Mouse (Mus musculus): Measurements from ENCODE around the gene Fdx1l. TPM values are rescaled to one million over a fixed set of nuclear protein-coding genes. Genes with fewer than 3 reads are reported as not detected.
A peak's percentile ranks its signal among the peaks of the same experiment; 100 is the strongest.

The Fdx1l gene
- polyA plus RNA-seq (2015; fragmentation: Nextera tagmentation; extraction: Ambion mirVana), result 44.1 and 46.5 TPM in 2 replicates

DNA sequence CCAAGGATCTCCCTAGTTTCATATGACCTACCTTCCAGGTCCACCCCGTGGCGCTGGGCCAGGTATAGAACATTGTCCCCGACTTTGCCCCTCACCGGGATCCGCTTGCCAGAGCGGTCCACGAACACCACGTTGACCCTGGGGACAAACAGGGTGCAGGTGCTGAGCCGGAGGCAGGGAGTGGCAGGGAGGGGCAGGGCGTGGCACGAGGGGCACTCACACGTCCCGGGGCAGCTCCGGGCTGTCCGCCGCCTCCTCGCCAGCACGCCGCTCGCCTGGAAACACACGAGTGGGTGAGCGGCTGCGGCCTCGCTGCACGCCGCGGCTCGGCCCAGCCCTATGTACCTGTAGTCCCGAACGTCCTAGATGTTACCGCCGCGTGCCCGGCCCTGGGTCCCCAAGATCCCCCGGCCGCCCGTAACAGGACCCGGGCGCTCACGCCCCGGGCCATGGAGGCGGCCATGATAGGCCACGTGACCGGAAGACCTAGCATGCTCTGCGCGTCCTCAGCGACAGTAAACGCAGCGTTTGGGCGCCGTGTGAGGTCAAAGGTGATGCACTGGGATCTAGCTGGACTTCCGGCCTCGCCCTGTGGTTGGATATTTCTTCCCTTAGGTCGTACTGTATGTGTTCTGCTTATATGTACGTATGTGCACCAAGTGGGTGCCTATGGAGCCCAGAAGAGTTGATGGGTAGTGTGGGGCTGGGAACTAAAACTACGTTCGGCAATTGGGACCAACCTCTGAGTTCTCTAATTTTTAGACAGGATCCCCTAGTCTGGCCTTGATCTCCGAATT lies at the start of gene Fdx1l, which contains the start of gene Gm49373:
Fdx1l (minus strand) TSS at position 571 of the 797 bp plus-strand sequence.
Gm49373 (minus strand) TSS at position 53 of the 797 bp plus-strand sequence.
- WGBS, result 2% methylated on average over 58 of the region's 58 CpGs

GRCm38 (mm10) chr9:21121483-21121882 lies 48.1 kb upstream of the Fdx1l start:
- H3K9me3 ChIP-seq (ENCODE audit: control insufficient read depth, low read length), result no peaks in the 10 kb centered on the region
- no peaks in the 10 kb centered on the region for H3K4me1 ChIP-seq (replicated peaks; ENCODE audit: control insufficient read depth, insufficient read depth, low read length)
- H3K27me3 ChIP-seq (ENCODE audit: control insufficient read depth, insufficient read depth, low read depth, low read length), result no peaks in the 10 kb centered on the region
- H3K36me3 ChIP-seq (ENCODE audit: control insufficient read depth, insufficient read depth, low read length), result peaks cover 5% of the 10 kb centered on the region; the same call in 1 of the 2 replicates
- H3K4me2 ChIP-seq (ENCODE audit: low read depth, low read length), result no peak overlapping the region
- ATAC-seq (ENCODE audit: low read depth), result no peak
- 84% methylated on average over 16 of the region's 16 CpGs for WGBS
- no peak overlapping the region for H3K27ac ChIP-seq (ENCODE audit: low read length)
- no peak overlapping the region for H3K9ac ChIP-seq (ENCODE audit: low read length)
- no peak overlapping the region for H3K4me3 ChIP-seq (ENCODE audit: low read length)

More for the DNA sequence above, at the start of gene Fdx1l, which contains the start of gene Gm49373:
- Histone ChIP-seq H3K36me3 (ENCODE audit: control insufficient read depth, insufficient read depth, low read length) (peaks cover 28% of the 10 kb centered on the region), H3K4me1 (replicated peaks; ENCODE audit: control insufficient read depth, insufficient read depth, low read length) (peaks cover 7% of the 10 kb centered on the region), H3K9ac (ENCODE audit: low read length) (peak within 1 kb of the TSS; percentile 78), H3K27me3 (ENCODE audit: control insufficient read depth, insufficient read depth, low read depth, low read length) (no peaks in the 10 kb centered on the region), H3K27ac (ENCODE audit: low read length) (peak within 1 kb of the TSS; percentile 62), H3K4me2 (ENCODE audit: low read depth, low read length) (peak within 1 kb of the TSS; percentile 78), H3K9me3 (ENCODE audit: control insufficient read depth, low read length) (no peaks in the 10 kb centered on the region), H3K4me3 (ENCODE audit: low read length) (peak within 1 kb of the TSS; percentile 68)
- ATAC-seq (ENCODE audit: low read depth), result peak; percentile 95

DNA sequence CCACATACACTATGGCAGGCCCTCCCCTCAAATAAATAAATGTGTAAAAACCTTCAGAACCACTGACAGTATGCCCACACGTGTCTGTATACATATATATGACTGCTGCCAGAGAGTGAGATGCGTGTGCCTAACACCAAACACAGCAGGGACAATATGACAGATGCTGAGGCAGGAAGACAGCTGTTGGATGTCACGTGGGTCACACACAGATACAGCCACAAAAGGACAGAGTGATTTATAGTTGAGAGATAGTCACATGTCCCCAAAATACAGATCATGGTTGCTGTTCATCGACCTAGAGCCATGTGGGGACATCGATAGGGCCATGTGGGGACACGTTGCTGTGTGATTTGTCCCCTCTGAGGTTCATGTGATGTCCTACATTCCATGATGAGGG lies 43.7 kb upstream of the Fdx1l start:
- no peaks in the 10 kb centered on the region; the same call in 1 of the 2 replicates for H3K36me3 ChIP-seq (ENCODE audit: control insufficient read depth, insufficient read depth, low read length)
- H3K4me3 ChIP-seq (ENCODE audit: low read length), result no peak overlapping the region
- H3K27ac ChIP-seq (ENCODE audit: low read length), result no peak overlapping the region
- no peak overlapping the region for H3K9ac ChIP-seq (ENCODE audit: low read length)
- 66% methylated on average over 6 of the region's 6 CpGs for WGBS
- no peak overlapping the region for H3K4me2 ChIP-seq (ENCODE audit: low read depth, low read length)
- H3K9me3 ChIP-seq (ENCODE audit: control insufficient read depth, low read length), result no peaks in the 10 kb centered on the region
- no peaks in the 10 kb centered on the region for H3K27me3 ChIP-seq (ENCODE audit: control insufficient read depth, insufficient read depth, low read depth, low read length)
- no peak for ATAC-seq (ENCODE audit: low read depth)
- no peaks in the 10 kb centered on the region for H3K4me1 ChIP-seq (replicated peaks; ENCODE audit: control insufficient read depth, insufficient read depth, low read length)

- Histone ChIP-seq H3K9me3 (ENCODE audit: control insufficient read depth, low read length) (no peaks in the 10 kb centered on the region), H3K4me3 (ENCODE audit: low read length) (no peak overlapping the region), H3K27ac (ENCODE audit: low read length) (no peak overlapping the region), H3K4me1 (replicated peaks; ENCODE audit: control insufficient read depth, insufficient read depth, low read length) (no peaks in the 10 kb centered on the region), H3K4me2 (ENCODE audit: low read depth, low read length) (no peak overlapping the region), H3K36me3 (ENCODE audit: control insufficient read depth, insufficient read depth, low read length) (no peaks in the 10 kb centered on the region; the same call in 1 of the 2 replicates), H3K27me3 (ENCODE audit: control insufficient read depth, insufficient read depth, low read depth, low read length) (no peaks in the 10 kb centered on the region), H3K9ac (ENCODE audit: low read length) (no peak overlapping the region)
- no peak for ATAC-seq (ENCODE audit: low read depth)
- 74% methylated on average over 8 of the region's 8 CpGs for WGBS
These were observed 41.7 kb upstream of the Fdx1l start for GRCm38 (mm10) chr9:21115105-21115504.

- H3K9me3 ChIP-seq (ENCODE audit: control insufficient read depth, low read length), result no peaks in the 10 kb centered on the region
These were observed 40.8 kb upstream of the Fdx1l start for GRCm38 (mm10) chr9:21114190-21114589.

DNA sequence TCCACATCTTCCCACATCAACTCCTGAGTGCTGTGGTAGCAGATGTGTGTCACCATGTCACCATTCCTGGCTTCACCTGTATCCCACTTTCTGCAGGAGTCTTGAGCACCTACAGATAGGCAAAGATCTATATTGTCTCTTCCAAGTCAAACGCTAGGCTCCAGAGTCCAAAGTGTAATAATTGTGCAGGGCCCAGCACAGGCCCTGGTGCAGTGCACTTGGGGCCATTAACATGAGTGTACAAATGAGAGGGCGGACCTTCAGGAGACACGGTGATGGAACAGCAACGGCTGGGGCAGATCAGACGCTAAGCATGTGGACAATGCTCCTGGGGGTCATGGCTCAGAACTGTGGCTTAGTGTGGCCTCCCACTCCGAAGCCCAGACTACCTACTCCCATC lies 40.3 kb upstream of the Fdx1l start:
- Histone ChIP-seq H3K9me3 (ENCODE audit: control insufficient read depth, low read length) (no peaks in the 10 kb centered on the region), H3K27me3 (ENCODE audit: control insufficient read depth, insufficient read depth, low read depth, low read length) (no peaks in the 10 kb centered on the region), H3K27ac (ENCODE audit: low read length) (no peak overlapping the region), H3K4me2 (ENCODE audit: low read depth, low read length) (no peak overlapping the region), H3K4me1 (replicated peaks; ENCODE audit: control insufficient read depth, insufficient read depth, low read length) (no peaks in the 10 kb centered on the region), H3K9ac (ENCODE audit: low read length) (no peak overlapping the region), H3K4me3 (ENCODE audit: low read length) (no peak overlapping the region), H3K36me3 (ENCODE audit: control insufficient read depth, insufficient read depth, low read length) (no peaks in the 10 kb centered on the region; the same call in 1 of the 2 replicates)
- WGBS, result 81% methylated on average over 6 of the region's 6 CpGs
- no peak for ATAC-seq (ENCODE audit: low read depth)

More at GRCm38 (mm10) chr9:21114190-21114589, 40.8 kb upstream of the Fdx1l start:
- 78% methylated on average over 7 of the region's 7 CpGs for WGBS
- Histone ChIP-seq H3K4me2 (ENCODE audit: low read depth, low read length) (no peak overlapping the region), H3K9ac (ENCODE audit: low read length) (no peak overlapping the region), H3K36me3 (ENCODE audit: control insufficient read depth, insufficient read depth, low read length) (no peaks in the 10 kb centered on the region; the same call in 1 of the 2 replicates), H3K27ac (ENCODE audit: low read length) (no peak overlapping the region), H3K4me1 (replicated peaks; ENCODE audit: control insufficient read depth, insufficient read depth, low read length) (no peaks in the 10 kb centered on the region), H3K4me3 (ENCODE audit: low read length) (no peak overlapping the region), H3K27me3 (ENCODE audit: control insufficient read depth, insufficient read depth, low read depth, low read length) (no peaks in the 10 kb centered on the region)
- ATAC-seq (ENCODE audit: low read depth), result 0 out of 2 replicates have a peak, but pooled peaks have one; percentile 15

GRCm38 (mm10) chr9:21107607-21108237 lies 34.3 kb upstream of the Fdx1l start:
- ATAC-seq (ENCODE audit: low read depth), result no peak
- 46% methylated on average over 23 of the region's 23 CpGs for WGBS

DNA sequence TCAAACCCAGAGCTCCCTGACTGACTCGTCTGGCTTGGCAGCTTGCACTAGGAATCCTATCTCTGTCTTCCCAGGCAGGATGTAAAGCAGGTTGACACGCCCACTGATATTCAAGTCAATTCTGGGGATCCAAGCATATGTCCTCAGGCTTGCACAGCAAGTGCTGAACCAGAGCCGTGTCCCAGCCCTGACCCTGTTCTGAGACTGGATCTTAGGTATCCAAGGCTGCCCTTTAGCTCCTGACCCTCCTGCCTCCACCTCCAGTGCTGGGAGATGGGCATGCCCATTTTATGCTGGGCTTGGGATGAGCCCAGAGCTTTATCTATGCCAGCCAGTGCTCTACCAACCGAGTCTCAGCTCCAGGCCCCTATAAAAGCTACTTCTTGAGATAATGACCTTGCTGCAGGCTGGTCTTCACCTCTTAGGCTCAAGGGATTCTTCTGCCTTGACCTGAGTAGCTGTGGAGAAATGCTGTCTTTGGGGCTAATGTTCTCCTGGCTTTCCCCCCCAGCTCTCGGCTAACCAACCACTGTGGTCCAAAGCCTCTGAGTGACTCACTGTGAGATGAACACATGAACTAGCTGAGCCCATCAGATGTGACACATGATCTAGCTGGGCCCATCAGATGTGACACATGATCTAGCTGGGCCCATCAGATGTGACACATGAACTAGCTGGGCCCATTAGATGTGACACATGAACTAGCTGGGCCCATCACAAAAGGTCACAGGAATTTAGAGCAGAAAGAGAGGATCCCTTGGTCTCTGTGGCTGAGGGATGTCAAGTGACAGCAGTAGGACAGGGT lies 32.5 kb upstream of the Fdx1l start:
- Histone ChIP-seq H3K4me1 (replicated peaks; ENCODE audit: control insufficient read depth, insufficient read depth, low read length) (no peaks in the 10 kb centered on the region), H3K27ac (ENCODE audit: low read length) (no peak overlapping the region), H3K9ac (ENCODE audit: low read length) (no peak overlapping the region), H3K27me3 (ENCODE audit: control insufficient read depth, insufficient read depth, low read depth, low read length) (no peaks in the 10 kb centered on the region), H3K4me2 (ENCODE audit: low read depth, low read length) (no peak overlapping the region), H3K4me3 (ENCODE audit: low read length) (no peak overlapping the region), H3K9me3 (ENCODE audit: control insufficient read depth, low read length) (no peaks in the 10 kb centered on the region), H3K36me3 (ENCODE audit: control insufficient read depth, insufficient read depth, low read length) (no peaks in the 10 kb centered on the region)
- WGBS, result 66% methylated on average over 5 of the region's 5 CpGs
- ATAC-seq (ENCODE audit: low read depth), result no peak

More at GRCm38 (mm10) chr9:21107607-21108237, 34.3 kb upstream of the Fdx1l start:
- H3K4me1 ChIP-seq (replicated peaks; ENCODE audit: control insufficient read depth, insufficient read depth, low read length), result no peaks in the 10 kb centered on the region
- H3K27me3 ChIP-seq (ENCODE audit: control insufficient read depth, insufficient read depth, low read depth, low read length), result no peaks in the 10 kb centered on the region
- H3K9ac ChIP-seq (ENCODE audit: low read length), result no peak overlapping the region
- H3K27ac ChIP-seq (ENCODE audit: low read length), result no peak overlapping the region
- no peaks in the 10 kb centered on the region for H3K9me3 ChIP-seq (ENCODE audit: control insufficient read depth, low read length)
- H3K36me3 ChIP-seq (ENCODE audit: control insufficient read depth, insufficient read depth, low read length), result no peaks in the 10 kb centered on the region
- no peak overlapping the region for H3K4me3 ChIP-seq (ENCODE audit: low read length)
- no peak overlapping the region for H3K4me2 ChIP-seq (ENCODE audit: low read depth, low read length)

All from lung, embryonic 16.5 days (tissue).